Mouse (Mus musculus) lung, postnatal 10 days (tissue): ENCODE data around the gene Serpinh1.

Experiments
- DNase-seq: peaks from one replicate; pipeline ENCODE4 v3.0.0; 2021

Serpinh1 gene

DNA sequence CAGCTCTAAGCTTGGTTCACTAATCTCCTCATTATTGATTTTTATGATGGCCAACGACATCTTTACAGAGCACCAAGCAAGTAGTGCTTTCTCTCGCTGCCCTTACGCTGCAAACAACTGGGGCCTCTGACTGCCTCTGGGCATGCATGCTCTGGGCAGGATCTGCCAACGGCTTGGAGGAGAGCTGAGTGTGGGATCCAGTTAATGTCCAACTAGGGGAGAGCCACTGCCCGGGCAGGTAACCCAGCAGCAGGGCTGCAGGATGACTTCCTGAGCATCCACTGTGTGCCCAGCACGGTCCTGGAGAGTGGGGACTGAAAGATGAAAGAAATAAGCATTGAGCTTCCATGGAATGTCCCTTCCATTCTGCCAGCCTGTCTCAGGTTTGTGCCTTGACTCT lies 13.7 kb upstream of the Serpinh1 start:
- DNase-seq = no peak

DNA sequence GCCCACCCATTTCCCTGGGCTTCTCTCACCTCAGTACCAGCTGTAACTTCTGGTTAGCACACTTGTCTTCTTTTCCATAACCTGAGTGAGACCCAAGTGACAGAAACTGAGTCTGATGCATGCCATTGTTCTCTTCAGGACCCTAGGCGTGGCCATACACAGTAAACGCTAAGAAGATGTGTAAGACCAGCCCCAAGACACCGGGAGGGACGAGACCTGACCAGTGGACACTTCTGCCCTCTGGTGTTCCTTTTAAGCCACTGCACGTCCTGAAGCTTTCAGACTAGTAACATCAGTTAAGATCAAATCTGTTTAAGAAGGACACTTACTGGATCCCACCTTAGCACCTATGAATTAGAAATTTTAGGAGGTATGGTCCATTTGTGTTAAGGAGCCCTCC lies 12.0 kb upstream of the Serpinh1 start:
- DNase-seq = peak; percentile 89

DNA sequence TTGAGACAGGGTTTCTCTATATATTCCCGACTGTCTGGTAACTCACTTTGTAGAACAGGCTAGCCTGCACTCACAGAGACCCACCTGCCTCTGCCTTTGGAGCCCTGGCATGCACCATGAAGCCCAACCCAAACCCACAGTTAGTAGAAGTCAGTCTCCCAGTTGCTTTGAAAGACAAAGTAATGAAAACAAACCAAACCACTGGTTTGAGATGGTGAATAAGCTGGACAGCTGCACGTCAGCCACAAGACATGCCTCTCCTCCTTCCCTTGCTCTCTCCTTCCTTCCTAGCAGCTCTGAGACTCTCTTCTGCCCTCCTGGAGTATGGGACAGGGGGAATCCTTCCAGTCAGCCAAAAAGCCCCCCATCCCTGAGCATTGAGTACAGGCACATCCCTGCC lies 9.1 kb upstream of the Serpinh1 start:
- no peak for DNase-seq

- no peak for DNase-seq
Measured at GRCm38 (mm10) chr7:99360803-99361414, 7.9 kb upstream of the Serpinh1 start.

- DNase-seq = peak; percentile 93
Measured at GRCm38 (mm10) chr7:99360021-99360802, 7.2 kb upstream of the Serpinh1 start.

DNA sequence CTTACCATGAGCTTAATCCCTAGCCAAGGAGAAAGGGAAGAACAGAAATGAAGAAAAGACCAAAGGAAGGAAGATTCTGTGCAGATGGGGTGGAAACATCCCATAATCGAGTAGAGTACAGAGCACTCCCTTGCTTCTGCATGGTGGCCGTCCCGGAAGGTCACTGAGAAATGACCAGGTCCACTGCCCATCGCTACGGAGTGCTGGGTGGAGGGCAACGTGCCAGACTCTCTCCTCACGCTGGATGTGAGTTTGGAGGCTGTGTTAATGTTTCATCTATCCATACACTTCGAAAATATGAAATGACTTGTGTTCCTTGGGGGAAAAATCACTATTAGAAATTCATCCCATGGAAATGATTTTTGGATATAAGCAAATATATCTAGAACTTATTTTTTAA lies 5.3 kb upstream of the Serpinh1 start:
- DNase-seq = no peak

DNA sequence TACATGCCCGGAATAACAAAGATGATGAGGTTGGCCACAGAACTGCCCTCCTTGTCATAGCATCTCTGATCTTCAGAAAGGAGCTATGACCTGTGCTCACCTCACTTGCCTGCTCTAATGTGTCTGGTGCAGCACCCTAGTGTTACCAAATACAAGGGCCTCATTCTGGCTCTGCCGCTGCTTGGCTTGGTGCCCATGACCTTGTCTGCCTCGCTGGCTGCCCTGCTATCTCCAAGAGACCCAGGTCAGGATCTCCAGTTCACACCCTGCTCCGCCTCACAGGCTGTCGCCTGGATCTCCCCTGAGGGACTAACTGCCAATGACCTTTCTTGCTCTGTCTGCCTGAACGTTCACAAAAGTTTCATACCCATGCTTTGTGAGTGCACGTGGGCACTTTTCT lies 4.2 kb upstream of the Serpinh1 start:
- peak; percentile 50 for DNase-seq

- DNase-seq = peak; percentile 86
Measured at GRCm38 (mm10) chr7:99356244-99356930, 3.3 kb upstream of the Serpinh1 start.

DNA sequence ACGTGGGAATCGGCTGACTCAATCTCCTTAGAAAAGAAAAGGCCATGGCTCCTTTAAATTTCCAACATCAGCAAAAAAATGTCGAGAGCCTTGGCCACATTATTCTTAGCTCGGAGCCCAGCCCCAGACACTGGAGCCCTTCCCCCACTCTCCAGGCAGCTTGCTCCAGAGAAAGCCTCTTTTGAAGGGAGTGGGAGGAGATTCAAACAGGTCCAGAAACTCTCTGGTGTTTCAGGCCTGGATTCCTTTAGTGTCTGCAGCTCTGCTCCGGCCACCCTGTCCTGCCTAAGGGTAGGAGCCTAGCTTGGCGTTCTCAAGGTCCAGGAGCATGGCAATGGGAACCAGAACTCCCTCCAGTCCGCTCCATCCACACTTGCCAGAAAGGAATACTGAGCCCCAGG lies 2.7 kb upstream of the Serpinh1 start:
- peak; percentile 94 for DNase-seq

GRCm38 (mm10) chr7:99351802-99352517 lies 1.1 kb downstream of the Serpinh1 start:
- peak; percentile 72 for DNase-seq

GRCm38 (mm10) chr7:99351104-99351801 lies 1.8 kb downstream of the Serpinh1 start:
- DNase-seq = peak; percentile 67

- DNase-seq = no peak
Measured at GRCm38 (mm10) chr7:99349782-99350720, 3.0 kb downstream of the Serpinh1 start.

GRCm38 (mm10) chr7:99348883-99349282 lies 4.2 kb downstream of the Serpinh1 start:
- DNase-seq = no peak

DNA sequence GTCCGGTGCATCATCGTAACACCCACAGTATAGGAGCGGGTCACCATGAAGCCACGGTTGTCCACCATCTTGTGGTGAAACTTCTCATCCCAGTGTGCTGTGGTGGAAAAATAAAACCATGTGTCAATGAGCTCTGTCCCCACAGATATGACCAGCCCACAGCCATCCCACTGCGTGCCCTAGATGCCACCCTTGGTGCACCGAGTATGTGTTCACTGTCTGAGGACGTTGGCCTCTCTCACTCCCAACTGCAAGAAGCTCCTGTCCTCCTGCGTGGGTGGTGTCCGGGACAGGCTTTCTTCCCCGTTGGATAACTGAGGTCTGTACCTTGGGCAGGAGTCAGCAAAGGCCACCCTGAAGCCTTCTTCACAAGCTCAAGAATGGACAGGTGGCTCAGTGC lies 5.8 kb downstream of the Serpinh1 start:
- no peak for DNase-seq

DNA sequence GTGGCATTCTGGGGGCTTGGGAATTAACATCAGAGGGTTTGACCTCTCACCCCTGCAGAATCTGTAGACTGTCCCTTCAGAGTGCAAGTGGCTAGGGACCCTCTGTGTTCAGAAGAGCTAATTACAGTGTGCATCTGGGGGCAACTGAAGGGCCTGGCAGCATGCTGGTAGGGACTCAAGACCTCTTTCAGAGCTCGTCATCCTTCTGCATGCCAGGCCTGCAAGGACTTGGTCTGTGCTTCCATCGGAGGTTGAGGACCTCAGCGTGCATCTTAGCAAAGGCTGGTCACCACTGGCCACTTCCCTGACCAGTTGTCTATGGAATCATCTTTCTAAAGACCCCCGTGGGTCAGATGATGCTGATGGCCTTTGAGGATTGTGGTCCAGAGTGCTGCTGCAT lies 9.5 kb downstream of the Serpinh1 start:
- DNase-seq = no peak

- no peak for DNase-seq
Measured at GRCm38 (mm10) chr7:99340736-99341135, 12.3 kb downstream of the Serpinh1 start.

- peak; percentile 93 for DNase-seq
Measured at GRCm38 (mm10) chr7:99332774-99333480, 20.1 kb downstream of the Serpinh1 start.

- no peak for DNase-seq
Measured at GRCm38 (mm10) chr7:99330012-99330411, 23.0 kb downstream of the Serpinh1 start.

- DNase-seq = no peak
Measured at GRCm38 (mm10) chr7:99328847-99329246, 24.2 kb downstream of the Serpinh1 start.

- DNase-seq = no peak
Measured at GRCm38 (mm10) chr7:99326128-99326527, 26.9 kb downstream of the Serpinh1 start.

- DNase-seq = no peak
Measured at GRCm38 (mm10) chr7:99324810-99325209, 28.2 kb downstream of the Serpinh1 start.
